Mouse (Mus musculus): ENCODE results near the gene Ddx60.
"Not testable (repeated sequence)": the region's sequence is repeated elsewhere in the genome, so short reads cannot be mapped to it uniquely, and the experiment has no call there.

Gene Ddx60

GRCm38 (mm10) chr8:61927777-61928494, at the start of gene Ddx60:
Gene Ddx60 (plus strand): TSS chr8:61928087.
- peak; percentile 10 to 44 for DNase-seq (ENCODE audit: low spot score in 2 of 2)

- peak; percentile 17 to 25 for DNase-seq (ENCODE audit: low spot score in 2 of 2)
These were observed 33.8 kb upstream of the Ddx60 start for GRCm38 (mm10) chr8:61894062-61894461.

- DNase-seq (ENCODE audit: low spot score in 2 of 2): no peak
These were observed 31.1 kb upstream of the Ddx60 start for GRCm38 (mm10) chr8:61896742-61897141.

GRCm38 (mm10) chr8:61897402-61897801, 30.5 kb upstream of the Ddx60 start:
- DNase-seq (ENCODE audit: low spot score in 2 of 2): no peak

GRCm38 (mm10) chr8:61901028-61901717, 26.7 kb upstream of the Ddx60 start:
- no peak for DNase-seq (ENCODE audit: low spot score in 2 of 2)

GRCm38 (mm10) chr8:61902521-61902920, 25.4 kb upstream of the Ddx60 start, which contains the start of gene Palld:
Gene Palld (minus strand): TSS chr8:61902690.
- DNase-seq (ENCODE audit: low spot score in 2 of 2): no peak

- DNase-seq (ENCODE audit: low spot score in 2 of 2): no peak
These were observed 19.3 kb upstream of the Ddx60 start for GRCm38 (mm10) chr8:61908303-61909215.

- no peak for DNase-seq (ENCODE audit: low spot score in 2 of 2)
These were observed 18.6 kb upstream of the Ddx60 start for GRCm38 (mm10) chr8:61909313-61909712.

GRCm38 (mm10) chr8:61912817-61913216, 15.1 kb upstream of the Ddx60 start:
- DNase-seq (ENCODE audit: low spot score in 2 of 2): no peak

- no peak for DNase-seq (ENCODE audit: low spot score in 2 of 2)
These were observed 13.9 kb upstream of the Ddx60 start for GRCm38 (mm10) chr8:61913957-61914356.

- DNase-seq (ENCODE audit: low spot score in 2 of 2): no peak
These were observed 10.6 kb upstream of the Ddx60 start for GRCm38 (mm10) chr8:61917287-61917686.

- no peak for DNase-seq (ENCODE audit: low spot score in 2 of 2)
These were observed 8.6 kb upstream of the Ddx60 start for GRCm38 (mm10) chr8:61919145-61919788.

- DNase-seq (ENCODE audit: low spot score in 2 of 2): no peak
These were observed 7.5 kb upstream of the Ddx60 start for GRCm38 (mm10) chr8:61920389-61920788.

GRCm38 (mm10) chr8:61921454-61922054, 6.3 kb upstream of the Ddx60 start:
- DNase-seq (ENCODE audit: low spot score in 2 of 2): no peak

GRCm38 (mm10) chr8:61924518-61924917, 3.4 kb upstream of the Ddx60 start:
- no peak for DNase-seq (ENCODE audit: low spot score in 2 of 2)

- DNase-seq (ENCODE audit: low spot score in 2 of 2): no peak
These were observed 5.4 kb downstream of the Ddx60 start for GRCm38 (mm10) chr8:61933243-61933642.

- no peak for DNase-seq (ENCODE audit: low spot score in 2 of 2)
These were observed 9.7 kb downstream of the Ddx60 start for GRCm38 (mm10) chr8:61937576-61937975.

- DNase-seq (ENCODE audit: low spot score in 2 of 2): not testable (repeated sequence)
These were observed 36.9 kb downstream of the Ddx60 start for GRCm38 (mm10) chr8:61964591-61965375.

GRCm38 (mm10) chr8:61969581-61969980, 41.7 kb downstream of the Ddx60 start:
- no peak for DNase-seq (ENCODE audit: low spot score in 2 of 2)

- no peak for DNase-seq (ENCODE audit: low spot score in 2 of 2)
These were observed 57.1 kb downstream of the Ddx60 start for GRCm38 (mm10) chr8:61984941-61985340.

Measured in urinary bladder, adult 18-20 months (tissue).